ENCODE assay signal across 15 mouse cellular contexts in the genomic region with DNA sequence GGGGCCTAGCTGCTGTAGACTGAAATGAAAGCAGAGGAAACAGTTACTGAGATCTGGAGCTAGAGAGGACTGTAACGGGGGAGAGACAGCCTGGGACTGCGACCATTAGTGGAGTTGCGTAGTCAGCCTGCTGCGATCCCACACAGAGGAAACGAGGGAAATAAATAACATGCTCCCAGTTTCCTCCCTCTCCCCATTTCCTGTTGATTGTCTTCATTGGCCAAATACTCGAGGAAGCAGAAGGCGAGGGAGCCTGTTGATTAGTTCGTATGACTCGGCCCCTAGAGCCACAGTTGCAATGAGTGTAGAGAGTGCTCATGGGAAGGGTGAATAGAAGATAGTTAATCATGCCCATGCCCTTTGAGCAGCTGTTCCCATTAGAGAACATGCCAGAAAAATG.
DNase-seq lines count a peak whose midpoint lies in the region; ATAC-seq and TF ChIP-seq lines count a peak whose summit lies in the region.
"Had no signal": no experiment of that assay in that cellular context is flagged by ENCODE, and none has a peak within 500 bp of the region (broad histone marks: within the 10 kb centered on the region; RNA-seq: fewer than 3 reads in every experiment).

No protein-coding gene starts in this region.

- no peak overlapping the region for H3K4me3 ChIP-seq in heart, embryonic 14.5 days (ENCODE audit: control insufficient read depth in 1 of 2, insufficient read depth in 1 of 2, low read depth in 1 of 2, low read length in 2 of 2)
- no peak overlapping the region for H3K4me3 ChIP-seq in kidney, postnatal 0 days (replicated peaks; ENCODE audit: low read depth, low read length)
- H3K4me3 ChIP-seq in lung, postnatal 0 days (ENCODE audit: low read depth, low read length) = no peak overlapping the region
- H3K4me3 ChIP-seq in cerebellum, adult 2 months (replicated peaks; ENCODE audit: insufficient read depth, low read depth, low read length) = no peak overlapping the region
- H3K4me3 ChIP-seq: hindbrain, embryonic 15.5 days; limb, embryonic 15.5 days had no signal

- peak; percentile 56 for TF ChIP-seq EP300 in lung, postnatal 0 days (IDR thresholded peaks at IDR 0.05)

- TF ChIP-seq CTCF in kidney, postnatal 0 days (IDR thresholded peaks at IDR 0.05; ENCODE audit: low read depth) = no peak
- no peak for TF ChIP-seq CTCF in lung, postnatal 0 days (IDR thresholded peaks at IDR 0.05)
- no peak for TF ChIP-seq CTCF in cerebellum, adult 2 months (IDR thresholded peaks at IDR 0.05; ENCODE audit: borderline replicate concordance, insufficient read depth, low read depth, low read length)

- TF ChIP-seq POLR2A in cerebellum, adult 2 months (IDR thresholded peaks at IDR 0.05; ENCODE audit: borderline replicate concordance, insufficient read depth, low read length) = no peak

- peaks cover 0 to 6% of the 10 kb centered on the region in 2 experiments; a peak in 1 of 4 replicates for H3K4me1 ChIP-seq in heart, embryonic 14.5 days (ENCODE audit: control insufficient read depth in 2 of 2, insufficient read depth in 2 of 2, low read length in 2 of 2)
- no peaks in the 10 kb centered on the region for H3K4me1 ChIP-seq in kidney, postnatal 0 days (replicated peaks; ENCODE audit: insufficient read depth, low read length)
- H3K4me1 ChIP-seq in lung, postnatal 0 days (ENCODE audit: insufficient read depth, low read depth, low read length) = no peaks in the 10 kb centered on the region
- H3K4me1 ChIP-seq in cerebellum, adult 2 months (ENCODE audit: control insufficient read depth, insufficient read depth, low read length) = no peaks in the 10 kb centered on the region

- 59% methylated on average over 9 of the region's 9 CpGs for WGBS in heart, embryonic 14.5 days
- WGBS in kidney, postnatal 0 days = 44% methylated on average over 9 of the region's 9 CpGs
- 36% methylated on average over 9 of the region's 9 CpGs for WGBS in lung, postnatal 0 days
- 70% methylated on average over 9 of the region's 9 CpGs for WGBS in cerebellum, adult 2 months

- peak overlapping the region in 1 of 2 experiments; percentile 8; a peak in 2 of 4 replicates for H3K27ac ChIP-seq in heart, embryonic 14.5 days (replicated peaks in 1 of 2; ENCODE audit: control insufficient read depth in 1 of 2, insufficient read depth in 1 of 2, low read depth in 2 of 2, low read length in 2 of 2)
- peak overlapping the region; percentile 60 for H3K27ac ChIP-seq in kidney, postnatal 0 days
- no peak overlapping the region for H3K27ac ChIP-seq in lung, postnatal 0 days (ENCODE audit: low read length)
- H3K27ac ChIP-seq in cerebellum, adult 2 months (ENCODE audit: insufficient read depth, low read length) = no peak overlapping the region
- H3K27ac ChIP-seq: hindbrain, embryonic 15.5 days; limb, embryonic 15.5 days had no signal

- peaks cover 10% of the 10 kb centered on the region for H3K9me3 ChIP-seq in heart, embryonic 14.5 days (ENCODE audit: control insufficient read depth, low read length)
- no peaks in the 10 kb centered on the region for H3K9me3 ChIP-seq in kidney, postnatal 0 days (replicated peaks; ENCODE audit: low read length)
- peaks cover 4% of the 10 kb centered on the region; the same call in 1 of the 2 replicates for H3K9me3 ChIP-seq in lung, postnatal 0 days (ENCODE audit: low read length)
- H3K9me3 ChIP-seq: hindbrain, embryonic 15.5 days; limb, embryonic 15.5 days had no signal

- peak; percentile 25 for DNase-seq in layer of hippocampus, adult 9-11 months
- DNase-seq in layer of hippocampus, postnatal 25 days (ENCODE audit: extremely low spot score in 1 of 2, low spot score in 1 of 2) = no peak
- DNase-seq in kidney, postnatal 0 days (ENCODE audit: low spot score) = peak; percentile 80
- peak; percentile 11 for DNase-seq in lung, postnatal 0 days (ENCODE audit: low spot score)
- no peak for DNase-seq in cerebellum, adult 2 months
- no peak for DNase-seq in right cerebral cortex, adult 2 months (ENCODE audit: low spot score in 2 of 2)
- DNase-seq: adrenal gland, adult 2 months; cerebellum, adult 11 months; layer of hippocampus, postnatal 36 days; thymus, postnatal 36 days had no signal

- 0 out of 2 replicates have a peak, but pooled peaks have one; percentile 50 for ATAC-seq in heart, embryonic 14.5 days (ENCODE audit: insufficient number of reproducible peaks, insufficient read depth, low FRiP score, low read depth)
- no peak for ATAC-seq in kidney, postnatal 0 days (replicated peaks; ENCODE audit: low FRiP score, low read depth)
- peak; percentile 76 for ATAC-seq in lung, postnatal 0 days
- ATAC-seq in monocyte, adult 5-6 weeks (replicated peaks; ENCODE audit: insufficient number of reproducible peaks, low FRiP score, low TSS enrichment, poor library complexity, severe bottlenecking) = no peak
- ATAC-seq: Patski had no signal

- H3K36me3 ChIP-seq in heart, embryonic 14.5 days (ENCODE audit: control insufficient read depth, insufficient read depth, low read length) = no peaks in the 10 kb centered on the region
- no peaks in the 10 kb centered on the region for H3K36me3 ChIP-seq in kidney, postnatal 0 days (ENCODE audit: insufficient read depth, low read length)
- H3K36me3 ChIP-seq in lung, postnatal 0 days (ENCODE audit: insufficient read depth, low read length) = no peaks in the 10 kb centered on the region
- H3K36me3 ChIP-seq: hindbrain, embryonic 15.5 days; limb, embryonic 15.5 days had no signal

- H3K4me2 ChIP-seq in heart, embryonic 14.5 days (ENCODE audit: low read length) = no peak overlapping the region
- no peak overlapping the region for H3K4me2 ChIP-seq in kidney, postnatal 0 days (ENCODE audit: low read length)
- no peak overlapping the region for H3K4me2 ChIP-seq in lung, postnatal 0 days (replicated peaks; ENCODE audit: low read depth, low read length)
- H3K4me2 ChIP-seq: hindbrain, embryonic 15.5 days; limb, embryonic 15.5 days had no signal

- H3K9ac ChIP-seq in heart, embryonic 14.5 days (ENCODE audit: low read length) = no peak overlapping the region
- H3K9ac ChIP-seq in kidney, postnatal 0 days (ENCODE audit: low read depth, low read length) = no peak overlapping the region
- H3K9ac ChIP-seq in lung, postnatal 0 days (replicated peaks; ENCODE audit: low read depth) = no peak overlapping the region
- H3K9ac ChIP-seq: hindbrain, embryonic 15.5 days; limb, embryonic 15.5 days had no signal

- H3K27me3 ChIP-seq in heart, embryonic 14.5 days (ENCODE audit: control insufficient read depth, insufficient read depth, low read length) = no peaks in the 10 kb centered on the region
- no peaks in the 10 kb centered on the region for H3K27me3 ChIP-seq in kidney, postnatal 0 days (ENCODE audit: insufficient read depth, low read length)
- no peaks in the 10 kb centered on the region for H3K27me3 ChIP-seq in lung, postnatal 0 days (replicated peaks; ENCODE audit: insufficient read depth, low read length)
- H3K27me3 ChIP-seq in cerebellum, adult 2 months (ENCODE audit: control insufficient read depth, insufficient read depth, low read length) = no peaks in the 10 kb centered on the region
- H3K27me3 ChIP-seq: hindbrain, embryonic 15.5 days; Patski had no signal

Comparison
In these comparisons a context has a peak if more than half of its experiments do, and no peak if none do; other contexts are left out.
1. DNase-seq: peak in layer of hippocampus, adult 9-11 months (single experiment), kidney, postnatal 0 days (single experiment) and lung, postnatal 0 days (single experiment); none in layer of hippocampus, postnatal 25 days (0 of 2), cerebellum, adult 2 months (0 of 2) and right cerebral cortex, adult 2 months (0 of 2).
2. ATAC-seq: peak in heart, embryonic 14.5 days (single experiment) and lung, postnatal 0 days (single experiment); none in kidney, postnatal 0 days (single experiment) and monocyte, adult 5-6 weeks (single experiment).